Mouse (Mus musculus): ENCODE measurements around the gene Plekhf1.

GRCm38 (mm10) chr7:38179896-38180295, 47.9 kb downstream of the Plekhf1 start:
- TF ChIP-seq CTCF (IDR thresholded peaks at IDR 0.05; ENCODE audit: extremely low read depth, insufficient read depth, insufficient read length, insufficient replicate concordance), result no peak
- no peak for TF ChIP-seq POLR2A (IDR thresholded peaks at IDR 0.05; ENCODE audit: low read depth, low read length)
